Mouse (Mus musculus) embryonic facial prominence, embryonic 15.5 days (tissue): ENCODE data around the gene Itpr2. TPM values are rescaled to one million over a fixed set of nuclear protein-coding genes. Genes with fewer than 3 reads are reported as not detected.

Source experiments
- ATAC-seq: fragments of 200-750 bp; cut with Nextera tagmentation; 2 replicates; pipeline ENCODE4 v1.8.0; 2017; ENCODE audit warnings: low read depth, moderate TSS enrichment; ENCODE audit not compliant: insufficient number of reproducible peaks, low FRiP score, low TSS enrichment
- H3K27ac ChIP-seq: fragments of 300-500 bp; sonication (generic); replicated peaks from 2 replicates; pipeline ENCODE4 v1.5.1; 2015; ENCODE audit warnings: mild to moderate bottlenecking, inconsistent platforms
- H3K27me3 ChIP-seq: fragments of 300-500 bp; sonication (generic); 2 replicates; pipeline ENCODE4 v1.6.1; 2015; ENCODE audit warnings: inconsistent platforms
- H3K36me3 ChIP-seq: fragments of 300-500 bp; sonication (generic); 2 replicates; pipeline ENCODE4 v1.6.1; 2015; ENCODE audit warnings: mild to moderate bottlenecking, inconsistent platforms
- H3K4me1 ChIP-seq: fragments of 300-500 bp; sonication (generic); 2 replicates; pipeline ENCODE4 v1.6.1; 2015; ENCODE audit warnings: inconsistent platforms
- H3K4me2 ChIP-seq: fragments of 300-500 bp; sonication (generic); replicated peaks from 2 replicates; pipeline ENCODE4 v1.6.1; 2015; ENCODE audit warnings: mild to moderate bottlenecking, inconsistent platforms
- H3K4me3 ChIP-seq: fragments of 300-500 bp; sonication (generic); replicated peaks from 2 replicates; pipeline ENCODE4 v1.5.1; 2015; ENCODE audit warnings: mild to moderate bottlenecking, inconsistent platforms
- H3K9ac ChIP-seq: fragments of 300-500 bp; sonication (generic); 2 replicates; pipeline ENCODE4 v1.6.1; 2015; ENCODE audit warnings: inconsistent platforms
- H3K9me3 ChIP-seq: fragments of 300-500 bp; sonication (generic); replicated peaks from 2 replicates; pipeline ENCODE4 v1.6.1; 2016; ENCODE audit warnings: inconsistent platforms
- WGBS: fragments of 180-500 bp; shearing (Covaris S2); methylation state at CpG from one replicate; pipeline ENCODE4 v1.1.7; 2015; 5-methylcytosine and 5-hydroxymethylcytosine counted together
- polyA plus RNA-seq: library from polyadenylated mRNA; unstranded; fragments of >200 nt; fragmentation: Nextera tagmentation; extraction: Ambion mirVana; gene quantifications from 2 replicates; pipeline ENCODE4 v1.2.1, GENCODE M21; 2015

The Itpr2 gene
- polyA plus RNA-seq, result 13.3 and 14.4 TPM in 2 replicates

DNA sequence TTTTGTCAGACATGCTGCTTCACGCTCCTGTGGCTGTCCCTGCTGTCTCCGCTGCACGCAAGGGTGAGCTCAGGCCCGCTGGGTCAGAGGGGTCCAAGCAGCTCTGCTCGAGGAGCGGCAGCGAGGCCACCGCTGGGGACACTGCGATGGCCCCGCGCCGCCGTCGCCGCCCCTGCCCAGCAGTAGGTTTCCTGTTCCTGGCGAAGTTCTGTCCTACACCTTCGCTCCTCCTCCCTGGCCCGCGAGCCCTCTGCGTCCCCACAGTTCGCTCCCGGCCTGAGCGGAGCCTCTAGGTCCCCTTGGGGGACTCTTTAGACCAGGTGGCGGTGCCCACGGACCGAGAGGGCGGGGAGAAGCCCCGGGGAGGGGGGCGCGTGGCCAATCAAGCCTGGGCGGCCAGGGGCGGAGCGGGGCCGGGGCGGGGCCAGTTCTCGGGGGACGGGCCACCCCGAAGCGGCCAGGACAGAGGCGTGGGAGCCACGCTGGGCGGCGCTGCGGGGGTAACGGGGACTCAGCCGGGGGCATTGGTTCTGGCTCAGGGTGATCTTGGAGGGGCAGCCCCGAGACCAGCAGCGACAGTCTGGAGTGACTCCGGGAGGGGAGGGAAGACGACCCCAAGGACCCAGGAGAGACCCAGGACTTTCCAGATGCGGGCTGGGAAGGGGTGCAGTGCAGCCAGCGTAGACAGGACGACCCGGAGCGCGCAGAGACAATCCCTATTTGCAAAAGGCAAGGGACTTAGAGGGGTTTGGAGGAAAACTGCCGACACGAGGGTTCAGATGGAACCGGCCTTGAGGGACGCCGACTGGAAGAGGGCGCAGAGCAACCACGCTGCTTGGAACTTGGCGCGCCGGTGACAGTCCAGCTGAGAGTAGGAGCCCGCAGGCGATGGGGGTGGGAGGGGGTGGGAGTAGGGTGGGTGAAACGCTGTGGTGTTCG, at the start of gene Itpr2:
Gene Itpr2, minus strand, starts transcription at position 358 of the 939 bp plus-strand sequence.
- no peaks in the 10 kb centered on the region for H3K36me3 ChIP-seq
- H3K4me2 ChIP-seq, result peak within 1 kb of the TSS; percentile 98
- peaks cover 9% of the 10 kb centered on the region; the same call in 1 of the 2 replicates for H3K27me3 ChIP-seq
- peak within 1 kb of the TSS; percentile 47 for H3K9ac ChIP-seq
- ATAC-seq, result peak; percentile 94
- under 1% methylated on average over 68 of the region's 70 CpGs for WGBS
- H3K4me3 ChIP-seq, result peak within 1 kb of the TSS; percentile 78
- H3K4me1 ChIP-seq, result peaks cover 15% of the 10 kb centered on the region
- H3K9me3 ChIP-seq, result no peaks in the 10 kb centered on the region
- peak within 1 kb of the TSS; percentile 71 for H3K27ac ChIP-seq

DNA sequence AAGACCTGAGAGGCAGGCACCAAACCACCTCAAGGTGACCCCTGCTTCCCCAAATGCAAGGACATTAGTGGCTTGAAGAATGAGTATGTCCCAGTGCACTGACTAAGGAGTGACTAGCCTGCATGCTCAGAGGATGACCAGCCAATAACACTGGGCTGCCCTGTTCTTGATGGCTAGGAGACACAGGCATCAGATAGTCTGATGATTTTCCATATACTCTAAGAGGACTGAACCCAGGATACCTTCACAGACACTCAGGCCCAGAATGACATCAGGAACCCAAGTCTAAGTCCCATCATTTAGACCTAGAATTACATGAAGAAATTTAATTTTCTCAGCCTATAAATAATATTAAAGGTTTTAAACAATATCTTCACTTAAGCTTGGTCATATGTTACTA, 49.3 kb upstream of the Itpr2 start:
- Histone ChIP-seq H3K9ac (no peak overlapping the region), H3K36me3 (peaks cover 66% of the 10 kb centered on the region), H3K4me1 (no peaks in the 10 kb centered on the region), H3K27me3 (no peaks in the 10 kb centered on the region), H3K27ac (no peak overlapping the region), H3K9me3 (no peaks in the 10 kb centered on the region), H3K4me3 (no peak overlapping the region), H3K4me2 (no peak overlapping the region)
- ATAC-seq, result no peak

DNA sequence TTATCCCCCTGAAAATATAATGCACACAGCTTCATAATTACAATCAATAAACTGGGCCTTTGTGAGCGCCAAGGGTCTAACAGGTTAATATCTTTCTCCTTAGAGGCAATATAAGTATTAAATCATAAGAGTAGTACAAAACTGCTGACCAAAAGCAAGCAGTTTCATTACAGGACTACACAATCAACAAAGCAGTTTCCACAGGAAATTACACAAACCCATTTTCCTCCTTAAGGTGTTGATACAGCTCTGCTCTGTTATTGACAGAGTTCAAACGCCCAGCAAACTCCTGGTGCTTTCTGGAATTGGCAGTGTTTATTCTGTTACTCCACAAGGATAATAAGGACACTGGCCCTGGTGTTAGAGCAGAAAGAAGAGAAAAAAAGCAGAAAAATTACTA, 48.4 kb upstream of the Itpr2 start:
- no peak for ATAC-seq
- Histone ChIP-seq H3K4me3 (no peak overlapping the region), H3K4me2 (no peak overlapping the region), H3K9me3 (no peaks in the 10 kb centered on the region), H3K36me3 (peaks cover 58% of the 10 kb centered on the region), H3K27me3 (no peaks in the 10 kb centered on the region), H3K4me1 (no peaks in the 10 kb centered on the region), H3K9ac (no peak overlapping the region), H3K27ac (no peak overlapping the region)
- 89% methylated on average over 2 of the region's 2 CpGs for WGBS

DNA sequence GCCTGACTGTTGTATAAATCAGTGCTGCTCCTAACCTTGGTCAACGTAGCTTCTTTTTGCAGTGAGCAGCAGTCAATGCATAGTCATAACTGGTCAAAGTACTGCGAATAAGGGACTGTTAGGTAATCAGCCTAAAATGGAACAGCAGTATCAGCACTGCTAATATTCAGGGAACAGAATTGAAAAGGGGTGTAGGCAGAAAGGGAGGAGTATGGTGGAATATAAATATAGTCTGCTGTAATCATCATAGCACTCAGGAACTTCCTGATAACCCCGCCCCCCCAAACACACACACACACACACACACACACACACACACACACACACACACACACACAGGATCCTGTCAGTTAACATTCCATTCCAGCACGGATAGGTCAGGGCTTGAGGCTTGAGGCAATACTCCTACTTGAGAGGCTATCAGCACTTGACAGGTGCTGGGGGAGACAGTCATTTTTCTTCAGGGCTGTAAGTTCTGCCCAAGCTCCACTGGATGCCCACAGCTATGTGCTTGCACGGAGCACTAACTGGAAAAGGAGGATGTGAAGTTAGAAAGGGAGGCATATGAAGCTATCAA, 43.4 kb upstream of the Itpr2 start:
- 70% methylated on average over 5 of the region's 5 CpGs for WGBS
- H3K4me1 ChIP-seq, result no peaks in the 10 kb centered on the region
- H3K27me3 ChIP-seq, result no peaks in the 10 kb centered on the region
- no peak overlapping the region for H3K4me2 ChIP-seq
- no peak overlapping the region for H3K9ac ChIP-seq
- H3K27ac ChIP-seq, result no peak overlapping the region
- no peaks in the 10 kb centered on the region for H3K9me3 ChIP-seq
- H3K36me3 ChIP-seq, result peaks cover 22% of the 10 kb centered on the region
- H3K4me3 ChIP-seq, result no peak overlapping the region
- ATAC-seq, result no peak

DNA sequence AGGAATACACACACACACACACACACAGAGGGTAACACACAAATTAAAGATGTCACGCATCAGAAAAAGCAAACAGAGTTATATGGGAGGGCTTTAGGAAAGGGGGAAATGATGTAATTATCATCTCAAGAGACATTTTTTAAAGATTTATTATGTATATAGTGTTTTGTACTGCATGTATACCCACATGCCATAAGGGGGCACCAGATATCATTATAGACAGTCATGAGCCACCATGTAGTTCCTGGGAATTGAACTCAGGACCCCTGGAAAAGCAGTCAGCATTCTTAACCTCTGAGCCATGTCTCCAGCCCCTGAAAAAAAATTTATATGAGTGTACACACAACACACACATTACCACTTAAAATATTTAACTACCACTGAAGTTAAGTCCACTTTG, 42.6 kb upstream of the Itpr2 start:
- no peak overlapping the region for H3K4me3 ChIP-seq
- H3K9me3 ChIP-seq, result no peaks in the 10 kb centered on the region
- H3K4me2 ChIP-seq, result no peak overlapping the region
- ATAC-seq, result no peak
- H3K27ac ChIP-seq, result no peak overlapping the region
- H3K4me1 ChIP-seq, result no peaks in the 10 kb centered on the region
- 85% methylated on average over 1 of the region's 1 CpGs for WGBS
- H3K9ac ChIP-seq, result no peak overlapping the region
- H3K36me3 ChIP-seq, result peaks cover 20% of the 10 kb centered on the region
- no peaks in the 10 kb centered on the region for H3K27me3 ChIP-seq

DNA sequence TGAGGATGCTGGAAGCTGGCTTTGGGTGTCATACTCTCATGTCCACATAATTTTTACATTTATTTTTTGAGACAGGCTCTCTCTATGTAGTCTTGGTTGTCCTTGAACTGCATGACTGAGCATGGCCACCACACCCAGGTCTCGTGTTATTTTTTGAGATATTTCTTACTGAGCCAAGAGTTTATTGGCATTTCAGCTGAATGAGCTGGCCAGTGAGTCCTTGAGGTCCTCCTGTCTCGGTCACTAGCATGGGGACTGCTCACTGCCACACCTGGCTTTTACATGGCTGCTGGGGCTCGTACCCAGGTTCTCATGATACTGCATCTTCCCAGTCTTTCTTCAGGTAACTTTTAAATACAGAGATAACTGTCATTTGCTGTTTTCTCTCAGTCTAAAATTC, 38.4 kb upstream of the Itpr2 start:
- Histone ChIP-seq H3K27me3 (no peaks in the 10 kb centered on the region), H3K27ac (no peak overlapping the region), H3K36me3 (no peaks in the 10 kb centered on the region), H3K4me3 (no peak overlapping the region), H3K4me2 (no peak overlapping the region), H3K4me1 (no peaks in the 10 kb centered on the region), H3K9me3 (no peaks in the 10 kb centered on the region), H3K9ac (no peak overlapping the region)
- ATAC-seq, result no peak
- 77% methylated on average over 3 of the region's 3 CpGs for WGBS

DNA sequence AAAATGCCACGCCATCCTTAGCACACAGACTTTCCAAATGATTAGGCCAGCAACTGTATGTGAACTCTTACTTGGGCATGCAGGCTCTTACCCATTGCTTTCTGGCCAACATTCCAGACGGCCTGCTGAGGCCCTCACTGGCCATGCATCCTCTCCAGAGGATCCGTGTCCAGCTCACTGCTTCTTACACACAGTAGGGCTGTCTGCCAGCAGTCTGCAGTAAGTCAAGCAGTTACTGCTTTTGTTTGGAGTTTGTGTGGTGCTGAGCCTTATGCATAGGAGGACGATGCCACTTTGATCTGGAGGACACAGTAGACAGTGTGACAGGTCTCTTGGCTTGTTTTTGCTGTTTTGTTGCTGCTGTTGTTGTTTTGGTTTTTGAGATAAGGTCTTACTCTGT, 36.6 kb upstream of the Itpr2 start:
- no peak overlapping the region for H3K27ac ChIP-seq
- H3K4me3 ChIP-seq, result no peak overlapping the region
- ATAC-seq, result no peak
- no peaks in the 10 kb centered on the region for H3K9me3 ChIP-seq
- H3K9ac ChIP-seq, result no peak overlapping the region
- no peaks in the 10 kb centered on the region for H3K27me3 ChIP-seq
- H3K4me2 ChIP-seq, result no peak overlapping the region
- H3K4me1 ChIP-seq, result no peaks in the 10 kb centered on the region
- WGBS, result 61% methylated on average over 4 of the region's 4 CpGs
- no peaks in the 10 kb centered on the region for H3K36me3 ChIP-seq

DNA sequence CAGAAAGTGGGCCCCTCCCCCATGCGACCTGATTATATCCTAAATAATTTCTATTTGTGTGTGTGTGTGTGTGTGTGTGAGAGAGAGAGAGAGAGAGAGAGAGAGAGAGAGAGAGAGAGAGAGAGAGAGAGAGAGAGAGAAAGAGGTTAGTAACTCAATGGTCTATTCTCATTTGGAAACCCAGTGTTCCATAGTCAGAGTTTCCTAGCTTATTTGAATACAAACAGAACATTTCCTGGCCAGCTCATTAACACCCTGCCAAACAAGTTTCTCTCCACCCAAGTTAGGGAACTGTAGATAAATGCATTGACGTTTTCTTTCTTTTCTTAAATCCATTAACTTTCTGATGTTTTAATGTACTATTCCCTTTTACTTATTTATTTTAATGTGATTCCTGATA, 36.0 kb upstream of the Itpr2 start:
- ATAC-seq, result no peak
- Histone ChIP-seq H3K4me2 (no peak overlapping the region), H3K9me3 (no peaks in the 10 kb centered on the region), H3K27ac (no peak overlapping the region), H3K36me3 (no peaks in the 10 kb centered on the region), H3K27me3 (no peaks in the 10 kb centered on the region), H3K4me3 (no peak overlapping the region), H3K9ac (no peak overlapping the region), H3K4me1 (no peaks in the 10 kb centered on the region)
- WGBS, result 63% methylated on average over 2 of the region's 2 CpGs

DNA sequence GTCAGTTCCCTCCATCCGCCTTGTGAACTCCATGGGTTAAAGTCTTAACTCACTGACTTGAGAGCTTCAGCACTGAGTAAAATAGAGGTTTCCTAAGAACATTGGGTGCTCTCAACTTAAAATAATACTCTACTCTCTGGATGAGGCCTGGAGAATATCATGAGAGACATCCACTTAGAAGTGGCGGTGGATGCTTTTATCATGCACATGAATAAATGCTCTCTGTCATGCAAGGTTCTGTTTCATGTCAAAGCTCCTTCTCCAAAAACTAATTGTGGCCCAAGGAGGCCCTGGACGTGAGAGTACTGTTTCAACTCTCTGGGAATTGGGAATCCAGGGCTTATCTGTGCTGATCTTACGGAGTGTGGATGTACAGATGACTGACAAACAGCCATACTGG, 35.1 kb upstream of the Itpr2 start:
- H3K9ac ChIP-seq, result no peak overlapping the region
- H3K4me3 ChIP-seq, result no peak overlapping the region
- H3K27me3 ChIP-seq, result no peaks in the 10 kb centered on the region
- no peaks in the 10 kb centered on the region for H3K4me1 ChIP-seq
- H3K27ac ChIP-seq, result no peak overlapping the region
- H3K9me3 ChIP-seq, result no peaks in the 10 kb centered on the region
- no peak overlapping the region for H3K4me2 ChIP-seq
- ATAC-seq, result no peak
- 81% methylated on average over 4 of the region's 4 CpGs for WGBS
- no peaks in the 10 kb centered on the region for H3K36me3 ChIP-seq

DNA sequence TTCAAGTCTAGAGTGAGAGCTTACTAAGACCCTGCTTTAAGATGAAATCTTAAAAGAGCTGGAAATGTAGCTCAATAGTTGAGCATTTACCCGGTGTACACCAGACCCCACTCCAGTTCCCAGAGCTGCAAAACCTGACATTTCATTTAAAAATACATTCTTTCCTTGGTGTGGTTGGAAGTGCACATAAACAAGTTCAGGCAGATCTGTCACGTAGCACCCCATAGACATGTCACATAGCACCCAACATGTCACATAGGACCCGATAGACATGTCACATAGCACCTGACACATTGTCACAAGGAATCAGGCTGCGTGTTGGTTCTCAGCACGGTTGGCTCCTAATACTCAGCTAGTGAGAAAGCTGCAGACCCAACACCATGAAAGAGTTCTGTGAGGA, 33.5 kb upstream of the Itpr2 start:
- H3K4me2 ChIP-seq, result no peak overlapping the region
- H3K4me1 ChIP-seq, result no peaks in the 10 kb centered on the region
- H3K27ac ChIP-seq, result no peak overlapping the region
- H3K4me3 ChIP-seq, result no peak overlapping the region
- H3K27me3 ChIP-seq, result no peaks in the 10 kb centered on the region
- WGBS, result 89% methylated on average over 5 of the region's 5 CpGs
- H3K9ac ChIP-seq, result no peak overlapping the region
- H3K9me3 ChIP-seq, result no peaks in the 10 kb centered on the region
- H3K36me3 ChIP-seq, result no peaks in the 10 kb centered on the region
- ATAC-seq, result no peak

DNA sequence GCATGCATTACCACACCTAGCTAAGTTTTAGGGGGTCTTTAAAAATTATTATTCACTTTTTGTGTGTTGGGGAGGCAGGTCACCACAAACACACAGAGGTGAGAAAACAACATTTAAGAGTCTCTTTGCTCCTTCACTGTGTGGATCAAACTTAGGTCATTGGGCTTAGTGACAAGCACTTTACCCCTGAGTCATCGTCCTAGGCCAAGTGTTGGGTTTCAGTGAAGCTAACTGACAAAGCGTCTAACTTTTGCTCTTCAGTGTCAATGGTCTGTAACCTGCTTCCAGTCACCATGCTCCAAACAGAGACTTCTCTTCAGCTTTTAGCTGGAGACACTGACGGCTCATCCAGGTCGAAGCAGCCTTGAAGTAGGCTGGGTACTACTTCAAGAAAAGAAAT, 31.1 kb upstream of the Itpr2 start:
- no peaks in the 10 kb centered on the region for H3K27me3 ChIP-seq

More for the DNA sequence above, 31.1 kb upstream of the Itpr2 start:
- no peak overlapping the region for H3K27ac ChIP-seq
- H3K9me3 ChIP-seq, result no peaks in the 10 kb centered on the region
- H3K9ac ChIP-seq, result no peak overlapping the region
- ATAC-seq, result no peak
- H3K4me1 ChIP-seq, result no peaks in the 10 kb centered on the region
- no peak overlapping the region for H3K4me3 ChIP-seq
- 83% methylated on average over 4 of the region's 4 CpGs for WGBS
- H3K36me3 ChIP-seq, result no peaks in the 10 kb centered on the region
- H3K4me2 ChIP-seq, result no peak overlapping the region
